Mouse (Mus musculus): ENCODE data around the gene Uba7.

DNA sequence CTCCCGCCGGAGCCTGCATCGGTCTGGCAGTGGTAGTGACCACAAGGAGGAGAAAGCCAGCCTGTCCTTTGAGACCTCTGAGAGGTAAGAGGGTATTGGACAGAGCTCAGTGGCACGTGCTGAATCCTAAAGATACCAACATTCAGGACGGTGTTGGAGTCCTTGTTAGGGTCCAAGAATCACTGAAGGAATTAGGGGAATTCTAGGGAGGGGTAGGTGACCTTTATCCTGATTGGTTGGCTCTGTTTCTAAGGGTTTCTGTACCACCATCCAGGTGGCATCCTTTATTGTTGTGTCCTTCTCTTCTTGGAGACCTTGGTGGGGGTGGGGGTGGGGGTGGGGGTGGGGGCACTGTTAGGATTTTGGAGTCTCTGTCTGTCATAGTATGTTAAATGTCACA is 56.8 kb downstream of the Uba7 start:
- no peak for TF ChIP-seq GATA1 (IDR thresholded peaks at IDR 0.05; ENCODE audit: borderline replicate concordance, low read length)
- no peak for TF ChIP-seq FLI1 (IDR thresholded peaks at IDR 0.05; ENCODE audit: low read length)
